Mouse (Mus musculus): Measurements from ENCODE around the gene Alpl. TPM values are rescaled to one million over a fixed set of nuclear protein-coding genes. Genes with fewer than 3 reads are reported as not detected.

Gene Alpl
- polyA plus RNA-seq, 2 experiments = 5.1 TPM

GRCm38 (mm10) chr4:137697156-137697885 is 98.9 kb downstream of the Alpl start:
- H3K9me3 ChIP-seq (ENCODE audit: control insufficient read depth, low read length) = no peaks in the 10 kb centered on the region
- WGBS (ENCODE audit: insufficient replicate concordance) = 55% methylated on average over 13 of the region's 13 CpGs
- no peaks in the 10 kb centered on the region for H3K4me1 ChIP-seq (replicated peaks; ENCODE audit: control insufficient read depth in 2 of 2, insufficient read depth in 2 of 2, low read length in 1 of 2)
- H3K36me3 ChIP-seq (replicated peaks; ENCODE audit: control insufficient read depth, insufficient read depth, low read depth) = no peaks in the 10 kb centered on the region
- DNase-seq (ENCODE audit: low read depth in 3 of 3, low spot score in 3 of 3) (no peak), ATAC-seq (ENCODE audit: insufficient read depth) (no peak)
- no peak overlapping the region for H3K9ac ChIP-seq (replicated peaks)
- no peak overlapping the region for H3K27ac ChIP-seq
- H3K27me3 ChIP-seq (ENCODE audit: control insufficient read depth, insufficient read depth, low read length) = no peaks in the 10 kb centered on the region
- H3K4me3 ChIP-seq (ENCODE audit: insufficient read depth in 1 of 2, low read depth in 2 of 2, low read length in 2 of 2) = no peak overlapping the region
- TF ChIP-seq CTCF (IDR thresholded peaks at IDR 0.05; ENCODE audit: low read depth) (no peak), EP300 (IDR thresholded peaks at IDR 0.05; ENCODE audit: low read depth) (no peak)
- no peak overlapping the region for H3K4me2 ChIP-seq (ENCODE audit: low read depth)

GRCm38 (mm10) chr4:137695900-137696299 is 100.3 kb downstream of the Alpl start:
- ATAC-seq (ENCODE audit: insufficient read depth) = no peak
- Histone ChIP-seq H3K36me3 (replicated peaks; ENCODE audit: control insufficient read depth, insufficient read depth, low read depth) (no peaks in the 10 kb centered on the region), H3K9me3 (ENCODE audit: control insufficient read depth, low read length) (no peaks in the 10 kb centered on the region), H3K4me2 (ENCODE audit: low read depth) (no peak overlapping the region), H3K27ac (no peak overlapping the region), H3K4me1 (replicated peaks; ENCODE audit: control insufficient read depth in 2 of 2, insufficient read depth in 2 of 2, low read length in 1 of 2) (no peaks in the 10 kb centered on the region), H3K4me3 (ENCODE audit: insufficient read depth in 1 of 2, low read depth in 2 of 2, low read length in 2 of 2) (no peak overlapping the region), H3K27me3 (ENCODE audit: control insufficient read depth, insufficient read depth, low read length) (no peaks in the 10 kb centered on the region), H3K9ac (replicated peaks) (no peak overlapping the region)
- no peak for DNase-seq (ENCODE audit: low read depth in 3 of 3, low spot score in 3 of 3)
- WGBS (ENCODE audit: insufficient replicate concordance) = 35% methylated on average over 4 of the region's 4 CpGs
- TF ChIP-seq CTCF (IDR thresholded peaks at IDR 0.05; ENCODE audit: low read depth) (no peak), EP300 (IDR thresholded peaks at IDR 0.05; ENCODE audit: low read depth) (no peak)

GRCm38 (mm10) chr4:137695300-137695699 is 100.9 kb downstream of the Alpl start:
- TF ChIP-seq CTCF (IDR thresholded peaks at IDR 0.05; ENCODE audit: low read depth) (no peak), EP300 (IDR thresholded peaks at IDR 0.05; ENCODE audit: low read depth) (no peak)
- 56% methylated on average over 8 of the region's 8 CpGs for WGBS (ENCODE audit: insufficient replicate concordance)
- Histone ChIP-seq H3K27ac (no peak overlapping the region), H3K27me3 (ENCODE audit: control insufficient read depth, insufficient read depth, low read length) (no peaks in the 10 kb centered on the region), H3K9me3 (ENCODE audit: control insufficient read depth, low read length) (no peaks in the 10 kb centered on the region), H3K36me3 (replicated peaks; ENCODE audit: control insufficient read depth, insufficient read depth, low read depth) (no peaks in the 10 kb centered on the region), H3K9ac (replicated peaks) (no peak overlapping the region), H3K4me3 (ENCODE audit: insufficient read depth in 1 of 2, low read depth in 2 of 2, low read length in 2 of 2) (no peak overlapping the region), H3K4me2 (ENCODE audit: low read depth) (no peak overlapping the region), H3K4me1 (replicated peaks; ENCODE audit: control insufficient read depth in 2 of 2, insufficient read depth in 2 of 2, low read length in 1 of 2) (no peaks in the 10 kb centered on the region)
- ATAC-seq (ENCODE audit: insufficient read depth) = no peak
- DNase-seq (ENCODE audit: low read depth in 3 of 3, low spot score in 3 of 3) = no peak

GRCm38 (mm10) chr4:137692107-137692902 is 103.9 kb downstream of the Alpl start:
- no peak overlapping the region for H3K4me2 ChIP-seq (ENCODE audit: low read depth)
- H3K9ac ChIP-seq (replicated peaks) = no peak overlapping the region
- no peak for ATAC-seq (ENCODE audit: insufficient read depth)
- TF ChIP-seq EP300 (IDR thresholded peaks at IDR 0.05; ENCODE audit: low read depth) (no peak), CTCF (IDR thresholded peaks at IDR 0.05; ENCODE audit: low read depth) (no peak)
- 60% methylated on average over 10 of the region's 10 CpGs for WGBS (ENCODE audit: insufficient replicate concordance)
- H3K4me1 ChIP-seq (replicated peaks; ENCODE audit: control insufficient read depth in 2 of 2, insufficient read depth in 2 of 2, low read length in 1 of 2) = no peaks in the 10 kb centered on the region
- H3K4me3 ChIP-seq (ENCODE audit: insufficient read depth in 1 of 2, low read depth in 2 of 2, low read length in 2 of 2) = no peak overlapping the region
- no peaks in the 10 kb centered on the region for H3K9me3 ChIP-seq (ENCODE audit: control insufficient read depth, low read length)
- no peak for DNase-seq (ENCODE audit: low read depth in 3 of 3, low spot score in 3 of 3)
- H3K36me3 ChIP-seq (replicated peaks; ENCODE audit: control insufficient read depth, insufficient read depth, low read depth) = no peaks in the 10 kb centered on the region
- no peak overlapping the region for H3K27ac ChIP-seq
- no peaks in the 10 kb centered on the region for H3K27me3 ChIP-seq (ENCODE audit: control insufficient read depth, insufficient read depth, low read length)

Other genes starting within 250 kb of the Alpl start
- gene Ldlrad2, start 221.8 kb downstream of the Alpl start, polyA plus RNA-seq (2012; rRNA removed) = not detected in 2 replicates
- not detected in 2 replicates for gene Ldlrad2, start 221.8 kb downstream of the Alpl start, polyA plus RNA-seq (2014; fragmentation: Nextera tagmentation; extraction: Ambion mirVana)
- 20.2 and 27.4 TPM in 2 replicates for gene Usp48, start 202.6 kb downstream of the Alpl start, polyA plus RNA-seq (2012; rRNA removed)
- gene Usp48, start 202.6 kb downstream of the Alpl start, polyA plus RNA-seq (2014; fragmentation: Nextera tagmentation; extraction: Ambion mirVana) = 25.9 and 29.6 TPM in 2 replicates
- gene Rap1gap, start 131.7 kb downstream of the Alpl start, polyA plus RNA-seq (2012; rRNA removed) = 2.7 and 3.1 TPM in 2 replicates
- gene Rap1gap, start 131.7 kb downstream of the Alpl start, polyA plus RNA-seq (2014; fragmentation: Nextera tagmentation; extraction: Ambion mirVana) = 1.6 and 1.7 TPM in 2 replicates
- gene Ece1, start 65.9 kb upstream of the Alpl start, polyA plus RNA-seq (2012; rRNA removed) = 5.1 and 11.4 TPM in 2 replicates
- gene Ece1, start 65.9 kb upstream of the Alpl start, polyA plus RNA-seq (2014; fragmentation: Nextera tagmentation; extraction: Ambion mirVana) = 15.9 and 17.6 TPM in 2 replicates
- gene Eif4g3, start 196.6 kb upstream of the Alpl start, polyA plus RNA-seq (2012; rRNA removed) = 9.2 and 15.6 TPM in 2 replicates
- 5.2 and 5.6 TPM in 2 replicates for gene Eif4g3, start 196.6 kb upstream of the Alpl start, polyA plus RNA-seq (2014; fragmentation: Nextera tagmentation; extraction: Ambion mirVana)

Measured in liver, embryonic 14.5 days (tissue).